Mouse (Mus musculus) hematopoietic stem cell, adult 5-6 weeks (primary cell): ENCODE measurements around the gene Gm11437. TPM values are rescaled to one million over a fixed set of nuclear protein-coding genes. Genes with fewer than 3 reads are reported as not detected.

ENCODE experiments used
- ATAC-seq, 2 experiments: fragments of 125-278 bp in 1 of 2; replicated peaks in 1 of 2; 2 replicates each; pipeline ENCODE4 v1.8.0; 2016 to 2017; ENCODE audit warnings: inconsistent platforms in 2 of 2, mild to moderate bottlenecking in 2 of 2, moderate number of reproducible peaks in 2 of 2, low read depth in 1 of 2, moderate TSS enrichment in 1 of 2; ENCODE audit not compliant: low FRiP score in 2 of 2, poor library complexity in 2 of 2, severe bottlenecking in 2 of 2, insufficient read depth in 1 of 2, low TSS enrichment in 1 of 2
- total RNA-seq: library from RNA; stranded (forward); fragments of 172-1452, 232-1000 nt; gene quantifications from 2 replicates; pipeline ENCODE4 v1.2.3, GENCODE M21; 2017

Gene Gm11437
- total RNA-seq, 1 experiment from 2014 or later, result not detected

DNA sequence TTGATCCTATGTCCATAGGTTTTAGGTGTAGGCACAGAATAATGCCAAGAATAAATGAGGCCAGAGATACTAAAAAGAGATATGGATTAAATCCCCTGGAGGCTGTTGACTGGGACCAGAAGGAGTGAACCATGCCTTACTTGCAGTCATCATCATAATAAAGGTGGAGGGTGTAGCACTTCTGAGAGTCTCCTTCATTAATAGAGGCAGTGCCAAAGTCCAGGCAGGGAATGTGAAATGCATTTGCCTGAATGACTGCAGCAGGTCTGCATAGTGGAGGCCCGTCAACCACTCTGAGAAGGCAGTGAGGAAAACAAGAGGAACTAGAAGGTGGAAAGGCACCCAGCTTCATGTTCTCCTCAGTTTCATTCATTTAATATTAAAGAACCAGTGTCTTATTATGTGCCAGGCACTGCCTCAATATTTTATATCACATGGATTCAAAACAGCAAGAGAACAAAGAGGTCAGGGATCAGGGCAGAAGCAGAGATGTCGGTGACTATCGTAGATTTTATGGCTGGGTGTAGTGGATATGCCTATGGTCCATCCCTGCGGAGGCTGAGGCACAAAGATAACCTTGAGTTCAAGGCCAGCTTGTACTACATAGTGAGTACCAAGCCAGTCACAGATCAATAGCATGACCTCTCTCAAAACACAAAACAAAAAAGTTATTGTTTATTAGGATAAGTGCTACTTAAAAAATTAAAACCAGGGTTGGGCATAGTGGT is 10.6 kb downstream of the Gm11437 start:
- no peak for ATAC-seq

DNA sequence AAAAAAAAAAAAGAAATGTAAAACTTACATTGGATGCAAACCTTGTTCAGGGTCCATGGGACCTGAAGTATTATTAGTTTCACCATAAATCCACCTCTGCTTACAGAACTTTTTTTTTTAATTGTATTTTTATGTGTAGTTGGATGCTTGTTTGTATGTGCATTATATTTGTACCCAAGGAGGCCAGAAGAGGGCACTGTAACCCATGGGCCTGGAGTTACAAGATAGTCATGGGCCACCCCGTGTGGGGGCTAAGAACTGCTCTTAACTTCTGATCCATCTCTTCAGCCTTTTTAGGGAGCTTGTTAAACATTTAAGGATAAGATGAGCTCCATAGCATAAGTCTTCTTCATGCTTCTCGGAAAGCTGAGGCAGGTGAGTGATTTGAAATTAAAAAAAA is 16.4 kb downstream of the Gm11437 start:
- no peak for ATAC-seq

DNA sequence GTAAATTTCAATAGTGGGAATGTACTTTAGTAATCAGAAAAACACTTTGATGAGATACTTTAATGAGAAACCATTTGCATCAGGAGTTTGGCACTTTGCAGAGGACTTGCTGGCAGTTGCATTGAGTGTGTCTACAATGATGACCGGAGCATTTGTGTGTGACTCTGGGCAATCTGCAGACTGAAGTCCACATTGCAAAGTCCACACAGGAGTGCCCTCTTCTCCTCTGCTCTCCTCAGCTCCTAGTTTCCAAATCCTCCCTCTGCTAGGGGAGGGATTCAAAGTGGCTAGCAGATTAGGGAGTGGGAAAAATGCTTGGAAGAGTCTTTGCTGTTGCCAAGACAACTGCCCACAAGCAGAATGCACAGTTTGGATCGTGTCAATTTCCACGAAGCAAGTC is 21.2 kb downstream of the Gm11437 start:
- ATAC-seq, result no peak

DNA sequence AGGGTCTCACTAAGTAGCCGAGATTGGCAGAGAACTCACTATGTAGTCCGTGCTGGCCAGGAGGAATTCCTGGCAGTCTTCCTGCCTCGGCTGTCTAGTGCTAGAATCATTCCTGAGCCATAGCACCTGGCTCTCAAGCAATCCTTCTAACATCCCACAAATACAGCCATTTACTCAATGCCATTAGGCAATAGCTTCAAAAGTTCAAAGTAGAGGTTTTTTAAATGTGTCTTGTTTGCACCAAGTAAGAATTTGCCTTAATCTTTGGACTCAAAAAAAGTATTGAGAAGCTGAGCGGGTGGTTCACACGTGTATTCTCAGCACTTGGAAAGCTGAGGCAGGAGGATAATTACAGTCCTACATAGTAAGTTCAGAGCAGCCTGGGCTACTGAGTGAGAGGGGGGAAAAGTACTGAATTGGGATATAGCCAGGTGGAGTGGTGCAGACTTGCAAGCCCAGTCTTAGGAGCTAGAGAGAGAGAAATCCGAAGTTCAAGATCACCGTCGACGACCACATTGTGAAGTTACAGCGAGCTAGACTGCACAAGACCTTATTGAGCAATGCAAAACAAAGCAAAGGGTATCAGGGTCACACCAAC is 22.0 kb downstream of the Gm11437 start:
- ATAC-seq, result no peak

GRCm38 (mm10) chr11:84141752-84142151 is 25.5 kb downstream of the Gm11437 start:
- 0 out of 4 replicates have a peak, but pooled peaks of 1 of the 2 experiments have one; percentile 45 for ATAC-seq

DNA sequence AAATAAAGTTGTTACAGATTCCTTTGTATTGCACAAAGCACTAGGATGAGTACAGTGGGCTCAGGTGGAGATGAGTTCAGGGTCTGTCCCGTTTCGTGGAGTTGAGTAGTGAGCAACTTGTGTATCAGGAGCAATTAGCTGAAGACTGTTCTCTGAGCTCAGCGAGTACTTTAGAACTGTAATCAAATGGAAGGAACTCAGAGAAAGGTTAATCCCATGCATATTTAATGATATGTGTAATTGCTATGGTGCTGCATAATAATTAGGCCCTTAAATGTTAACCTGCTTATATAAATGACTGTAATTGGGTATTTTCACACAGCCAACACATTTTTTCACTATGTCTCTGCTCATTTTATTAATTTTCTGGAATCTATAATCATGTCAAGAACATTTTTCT is 30.8 kb downstream of the Gm11437 start:
- no peak for ATAC-seq

- no peak for ATAC-seq
These were observed 32.9 kb downstream of the Gm11437 start for GRCm38 (mm10) chr11:84134331-84134860.

GRCm38 (mm10) chr11:84129799-84130185 is 37.5 kb downstream of the Gm11437 start:
- no peak for ATAC-seq

DNA sequence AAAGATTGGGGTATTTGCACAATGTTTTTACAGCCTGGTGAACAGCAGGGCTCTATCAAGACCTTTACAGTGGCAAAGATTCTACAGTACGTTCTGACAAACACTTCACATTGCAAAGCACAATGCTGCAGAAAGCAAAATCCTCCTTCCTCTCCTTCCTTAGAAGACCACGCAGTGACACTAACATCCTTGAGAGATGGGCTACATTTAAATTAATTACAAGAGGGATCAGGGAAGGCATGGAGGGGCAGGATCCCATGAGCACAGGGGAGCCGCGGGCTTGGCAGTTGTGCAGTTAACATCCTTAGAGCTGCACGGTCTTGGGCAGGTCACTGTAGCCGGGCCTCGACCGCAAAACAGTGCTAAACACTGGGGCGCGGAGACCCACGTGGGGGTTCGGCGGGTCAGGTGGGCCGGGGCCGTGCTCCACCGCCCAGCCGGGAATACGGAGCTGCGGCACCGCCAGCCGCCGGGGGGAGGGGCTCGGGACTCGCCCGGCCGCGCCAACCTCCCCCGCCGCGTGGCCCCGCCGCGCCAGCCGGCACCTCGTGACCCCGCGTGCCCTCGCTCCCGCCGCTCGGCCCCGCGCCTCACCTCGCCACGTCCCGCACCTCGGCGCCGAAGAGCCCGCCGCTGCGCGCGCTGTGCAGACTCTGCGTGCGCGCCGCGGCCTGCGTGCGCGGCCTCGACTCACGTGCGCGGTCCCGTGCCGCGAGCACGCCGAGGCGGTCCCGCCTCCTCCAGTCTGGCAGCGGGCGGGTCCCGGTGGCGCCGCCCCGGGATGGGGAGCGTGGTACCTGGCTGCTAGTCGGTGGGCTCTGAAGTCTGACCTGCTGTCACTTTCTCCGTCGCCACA is 38.1 kb downstream of the Gm11437 start, which contains the start of the genes Tada2a and Acaca:
Gene Tada2a, minus strand, starts transcription at position 658 of the 856 bp plus-strand sequence.
Gene Acaca, plus strand, starts transcription at position 730 of the 856 bp plus-strand sequence.
- peak; percentile 70 to 84 for ATAC-seq

DNA sequence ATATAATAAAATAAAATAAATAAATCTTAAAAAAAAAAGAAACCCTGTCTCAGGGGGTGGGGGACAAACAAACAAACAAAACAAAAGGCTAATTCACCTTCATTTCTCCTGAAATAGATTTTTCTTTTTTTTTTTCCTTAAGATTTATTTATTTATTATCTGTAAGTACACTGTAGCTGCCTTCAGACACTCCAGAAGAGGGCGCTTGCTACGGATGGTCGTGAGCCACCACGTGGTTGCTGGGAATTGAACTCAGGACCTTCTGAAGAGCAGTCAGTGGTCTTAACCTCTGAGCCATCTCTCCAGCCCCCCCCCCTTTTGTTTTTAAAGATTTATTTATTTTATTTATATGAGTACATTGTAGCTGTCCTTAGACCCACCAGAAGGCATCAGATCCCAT is 39.3 kb downstream of the Gm11437 start:
- no peak for ATAC-seq

GRCm38 (mm10) chr11:84121051-84121956 is 46.0 kb downstream of the Gm11437 start:
- no peak for ATAC-seq

- no peak for ATAC-seq
These were observed 49.8 kb downstream of the Gm11437 start for GRCm38 (mm10) chr11:84117431-84117830.

- ATAC-seq, result no peak
These were observed 51.1 kb downstream of the Gm11437 start for GRCm38 (mm10) chr11:84116221-84116620.

GRCm38 (mm10) chr11:84115646-84116045 is 51.6 kb downstream of the Gm11437 start:
- ATAC-seq, result no peak

DNA sequence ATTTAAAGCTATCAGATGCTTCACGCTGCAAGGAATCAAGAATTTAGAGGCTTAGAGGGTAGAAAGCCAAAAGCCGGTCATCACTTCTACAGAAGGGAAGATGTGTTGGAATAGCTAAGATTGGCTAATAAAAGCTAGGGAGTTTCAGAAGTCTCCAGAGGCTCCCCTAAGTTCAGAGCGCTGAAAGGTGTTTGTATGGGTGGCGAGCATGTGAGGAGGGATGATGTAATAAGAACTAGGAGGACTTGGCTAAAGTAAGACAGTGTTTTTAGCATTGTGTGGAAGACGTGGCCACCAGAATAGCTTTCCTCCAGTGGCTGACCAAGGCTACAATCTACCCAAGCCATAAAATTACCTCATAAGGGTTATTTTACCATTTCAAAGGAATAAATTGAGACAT is 53.7 kb downstream of the Gm11437 start:
- ATAC-seq, result no peak

DNA sequence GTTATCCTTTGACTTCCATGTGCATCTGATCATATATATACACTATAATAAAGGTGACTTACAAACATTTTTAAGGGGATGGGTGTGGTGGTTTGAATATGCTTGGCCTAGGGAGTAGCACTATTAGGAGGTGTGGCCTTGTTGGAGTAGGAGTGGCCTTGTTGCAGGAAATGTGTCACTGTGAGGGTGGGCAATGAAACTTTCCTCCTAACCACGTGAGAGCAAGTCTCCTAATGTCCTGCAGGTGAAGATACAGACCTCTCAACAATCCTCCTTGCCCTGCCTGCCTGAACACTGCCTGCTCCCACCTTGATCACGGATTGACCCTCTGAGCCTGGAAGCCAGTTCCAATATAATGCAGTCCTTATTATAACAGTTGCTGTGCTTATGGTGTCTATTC is 60.1 kb downstream of the Gm11437 start:
- no peak for ATAC-seq

DNA sequence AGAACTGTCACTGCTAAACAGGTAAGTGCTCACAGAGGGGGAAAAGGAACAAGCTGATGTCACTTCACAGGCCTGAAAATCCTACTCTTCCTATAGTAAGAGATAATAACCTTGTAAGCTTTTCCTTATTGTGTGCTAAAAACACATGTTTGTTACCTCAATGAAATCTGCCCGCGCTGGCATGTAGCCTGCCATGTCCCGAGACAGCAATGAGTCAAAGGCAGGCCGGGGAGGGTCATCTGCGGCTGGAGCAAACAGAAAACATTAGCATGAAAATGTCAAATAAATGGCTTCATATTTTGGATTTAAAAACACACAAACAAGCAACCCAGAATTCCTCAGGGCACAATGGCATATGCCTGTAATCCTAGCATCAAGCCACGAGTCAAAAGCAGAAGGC is 63.2 kb downstream of the Gm11437 start:
- ATAC-seq, result no peak
